Mouse (Mus musculus) mouse trophoblast stem cell (cell line): ENCODE measurements around the gene Sbp.
"Not testable (repeated sequence)": the region's sequence is repeated elsewhere in the genome, so short reads cannot be mapped to it uniquely, and the experiment has no call there.

Experiments
- in situ Hi-C, 2 experiments: fragments of 300-500 bp; cut with MseI, MboI; formaldehyde crosslinking; loops; 2 replicates in 1 of 2; 3 replicates in 1 of 2; pipeline ENCODE4 v1.15.1; 2025

Gene Sbp

GRCm38 (mm10) chr17:23941372-23941771 lies at the start of gene Sbp:
Sbp (plus strand) TSS chr17:23941672.
- in situ Hi-C loops = no loop called here

- in situ Hi-C loops = not testable (repeated sequence)
These were observed 24.3 kb upstream of the Sbp start, which contains the start of gene Dcpp3 for GRCm38 (mm10) chr17:23917158-23917557. Dcpp3 (plus strand) TSS chr17:23917458.

- in situ Hi-C loops = no loop called here
These were observed 16.9 kb upstream of the Sbp start for GRCm38 (mm10) chr17:23924531-23925007.

- in situ Hi-C loops = no loop called here
These were observed 16.4 kb upstream of the Sbp start for GRCm38 (mm10) chr17:23925090-23925493.

GRCm38 (mm10) chr17:23931157-23931556 lies 10.3 kb upstream of the Sbp start:
- in situ Hi-C loops = no loop called here

- in situ Hi-C loops = not testable (repeated sequence)
These were observed 6.0 kb downstream of the Sbp start for GRCm38 (mm10) chr17:23947486-23947885.

GRCm38 (mm10) chr17:23949068-23949467 lies 7.6 kb downstream of the Sbp start:
- in situ Hi-C loops = no loop called here

GRCm38 (mm10) chr17:23950828-23951227 lies 9.4 kb downstream of the Sbp start:
- in situ Hi-C loops = not testable (repeated sequence)

GRCm38 (mm10) chr17:23955174-23955573 lies 13.7 kb downstream of the Sbp start, which contains the start of gene Sbpl:
Sbpl (minus strand) TSS chr17:23955274.
- in situ Hi-C loops = no loop called here

- in situ Hi-C loops = loop anchor here (5.0 kb wide), 2 partner anchors 93 to 103 kb away; partner anchors contain the start of gene Prss21 (in 1 of the 2)
These were observed 18.7 kb downstream of the Sbp start for GRCm38 (mm10) chr17:23960084-23960738.

- in situ Hi-C loops = loop anchor here (5.0 kb wide), 2 partner anchors 94 to 104 kb away; partner anchors contain the start of gene Prss21 (in 1 of the 2)
These were observed 20.2 kb downstream of the Sbp start for GRCm38 (mm10) chr17:23961573-23962122.

- in situ Hi-C loops = no loop called here
These were observed 24.4 kb downstream of the Sbp start for GRCm38 (mm10) chr17:23965805-23966425.

GRCm38 (mm10) chr17:23966658-23967401 lies 25.4 kb downstream of the Sbp start:
- in situ Hi-C loops = no loop called here

GRCm38 (mm10) chr17:23968780-23969179 lies 27.3 kb downstream of the Sbp start:
- in situ Hi-C loops = no loop called here

- in situ Hi-C loops = no loop called here
These were observed 27.8 kb downstream of the Sbp start for GRCm38 (mm10) chr17:23969231-23969630.

GRCm38 (mm10) chr17:23971315-23971714 lies 29.8 kb downstream of the Sbp start:
- in situ Hi-C loops = no loop called here

GRCm38 (mm10) chr17:23976665-23977064 lies 35.2 kb downstream of the Sbp start:
- in situ Hi-C loops = no loop called here

GRCm38 (mm10) chr17:23979471-23979870 lies 38.0 kb downstream of the Sbp start:
- in situ Hi-C loops = no loop called here

- in situ Hi-C loops = no loop called here
These were observed 38.9 kb downstream of the Sbp start, which contains the start of gene Prss30 for GRCm38 (mm10) chr17:23980297-23980909. Prss30 (minus strand) TSS chr17:23980566.

- in situ Hi-C loops = no loop called here
These were observed 41.4 kb downstream of the Sbp start for GRCm38 (mm10) chr17:23982912-23983311.

- in situ Hi-C loops = no loop called here
These were observed 43.5 kb downstream of the Sbp start for GRCm38 (mm10) chr17:23984989-23985388.
